Mouse (Mus musculus): Measurements from ENCODE around the gene Olfr606. TPM values are rescaled to one million over a fixed set of nuclear protein-coding genes. Genes with fewer than 3 reads are reported as not detected.

The Olfr606 gene
- polyA plus RNA-seq (2012; rRNA removed) = not detected in 2 replicates

GRCm38 (mm10) chr7:103448746-103449145, at the start of gene Olfr606:
TSS of gene Olfr606 (plus strand) at chr7:103449046.

DNA sequence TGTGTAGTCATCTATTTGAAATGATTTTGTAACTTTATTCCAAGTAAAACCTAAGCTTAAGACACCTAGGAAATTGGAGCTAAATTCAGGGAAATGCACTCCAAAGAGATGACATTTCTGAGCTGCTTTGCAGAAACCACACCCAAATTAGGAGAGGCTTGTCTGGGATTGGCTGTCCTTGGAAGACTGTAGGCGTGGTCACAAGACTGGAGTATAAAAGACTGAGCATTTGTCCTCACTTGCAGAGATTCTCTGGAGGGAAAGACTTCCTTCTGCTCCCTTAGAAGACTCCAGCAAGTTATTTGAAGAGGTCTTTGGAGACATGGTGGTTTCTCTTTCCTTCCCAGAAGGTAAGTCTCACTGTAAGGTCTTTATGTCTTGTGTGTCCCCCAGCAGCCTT, 34.1 kb upstream of the Olfr606 start, which contains the start of gene Usp17lc:
Gene Usp17lc, plus strand, starts transcription at position 301 of the 400 bp plus-strand sequence.

GRCm38 (mm10) chr7:103445339-103445738, 3.5 kb upstream of the Olfr606 start, which contains the start of gene Olfr605:
TSS of gene Olfr605 (minus strand) at chr7:103445439.

DNA sequence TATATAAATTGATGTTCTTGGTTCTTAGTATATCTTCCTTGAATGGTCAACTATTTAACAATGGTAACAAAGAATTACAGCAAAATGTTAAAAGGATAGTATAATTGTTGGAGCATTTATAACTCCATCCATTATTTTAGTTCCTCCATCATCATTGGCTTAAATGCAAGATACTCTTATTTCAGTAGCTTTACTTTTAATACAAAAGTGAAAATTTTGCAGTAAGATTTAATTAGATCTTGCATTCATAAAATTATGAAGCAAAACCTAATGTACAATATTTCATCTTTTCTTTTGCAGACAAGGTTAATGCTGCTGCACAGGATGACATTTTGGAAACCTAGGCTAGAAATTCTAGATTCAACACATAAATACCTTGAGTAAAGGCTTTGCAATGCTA, 20.7 kb downstream of the Olfr606 start, which contains the start of gene Olfr608:
Gene Olfr608, plus strand, starts transcription at position 301 of the 400 bp plus-strand sequence.

DNA sequence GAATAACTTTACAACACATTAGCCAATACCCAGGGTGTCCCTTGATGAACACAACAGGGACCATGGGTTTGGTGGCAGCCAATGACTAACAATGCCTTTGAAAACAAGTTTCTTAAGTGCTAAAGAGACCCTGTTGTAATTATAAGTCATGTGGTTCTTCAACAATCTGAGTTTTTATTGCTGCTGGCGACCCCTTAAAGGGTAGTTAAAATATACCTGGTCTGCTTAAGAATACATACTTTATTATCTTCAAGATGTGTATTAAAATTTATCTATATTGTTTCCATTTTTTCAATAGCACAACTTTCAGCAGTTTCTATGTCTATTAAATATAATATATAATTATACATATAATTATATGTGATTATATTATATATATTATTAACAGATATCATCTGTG, 49.1 kb downstream of the Olfr606 start, which contains the start of gene Olfr609:
Gene Olfr609, minus strand, starts transcription at position 101 of the 400 bp plus-strand sequence.

Other genes with a start within 250 kb of the Olfr606 start
- not detected in 2 replicates for gene Olfr593, start 237.2 kb upstream of the Olfr606 start, polyA plus RNA-seq (2012; rRNA removed)
- gene Olfr594, start 232.1 kb upstream of the Olfr606 start, polyA plus RNA-seq (2012; rRNA removed) = not detected in 2 replicates
- gene Usp17ld, start 196.5 kb upstream of the Olfr606 start, polyA plus RNA-seq (2012; rRNA removed) = not detected in 2 replicates
- not detected in 2 replicates for gene Olfr596, start 143.4 kb upstream of the Olfr606 start, polyA plus RNA-seq (2012; rRNA removed)
- gene Olfr597, start 132.7 kb upstream of the Olfr606 start, polyA plus RNA-seq (2012; rRNA removed) = not detected in 2 replicates
- gene Olfr598, start 125.5 kb upstream of the Olfr606 start, polyA plus RNA-seq (2012; rRNA removed) = not detected in 2 replicates
- not detected in 2 replicates for gene Olfr599, start 113.1 kb upstream of the Olfr606 start, polyA plus RNA-seq (2012; rRNA removed)
- gene Olfr600, start 99.4 kb upstream of the Olfr606 start, polyA plus RNA-seq (2012; rRNA removed) = not detected in 2 replicates
- gene Olfr601, start 86.4 kb upstream of the Olfr606 start, polyA plus RNA-seq (2012; rRNA removed) = not detected in 2 replicates
- gene Olfr603, start 62.9 kb upstream of the Olfr606 start, polyA plus RNA-seq (2012; rRNA removed) = not detected in 2 replicates
- not detected in 2 replicates for gene Usp17lc, start 34.0 kb upstream of the Olfr606 start, polyA plus RNA-seq (2012; rRNA removed)
- gene Olfr605, start 3.6 kb upstream of the Olfr606 start, polyA plus RNA-seq (2012; rRNA removed) = not detected in 2 replicates
- gene Olfr607, start 15.1 kb downstream of the Olfr606 start, polyA plus RNA-seq (2012; rRNA removed) = not detected in 2 replicates
- not detected in 2 replicates for gene Olfr608, start 20.8 kb downstream of the Olfr606 start, polyA plus RNA-seq (2012; rRNA removed)
- not detected in 2 replicates for gene Olfr609, start 49.0 kb downstream of the Olfr606 start, polyA plus RNA-seq (2012; rRNA removed)
- not detected in 2 replicates for gene Olfr610, start 63.1 kb downstream of the Olfr606 start, polyA plus RNA-seq (2012; rRNA removed)
- not detected in 2 replicates for gene Olfr611, start 71.8 kb downstream of the Olfr606 start, polyA plus RNA-seq (2012; rRNA removed)
- gene Olfr612, start 93.7 kb downstream of the Olfr606 start, polyA plus RNA-seq (2012; rRNA removed) = not detected in 2 replicates
- gene Olfr613, start 99.0 kb downstream of the Olfr606 start, polyA plus RNA-seq (2012; rRNA removed) = not detected in 2 replicates
- not detected in 2 replicates for gene Olfr615, start 107.0 kb downstream of the Olfr606 start, polyA plus RNA-seq (2012; rRNA removed)
- not detected in 2 replicates for gene Olfr616, start 120.1 kb downstream of the Olfr606 start, polyA plus RNA-seq (2012; rRNA removed)
- not detected in 2 replicates for gene Olfr617, start 124.0 kb downstream of the Olfr606 start, polyA plus RNA-seq (2012; rRNA removed)
- not detected in 2 replicates for gene Olfr618, start 141.1 kb downstream of the Olfr606 start, polyA plus RNA-seq (2012; rRNA removed)
- gene Olfr619, start 151.5 kb downstream of the Olfr606 start, polyA plus RNA-seq (2012; rRNA removed) = not detected in 2 replicates
- gene Olfr620, start 163.5 kb downstream of the Olfr606 start, polyA plus RNA-seq (2012; rRNA removed) = not detected in 2 replicates
- gene Olfr622, start 193.7 kb downstream of the Olfr606 start, polyA plus RNA-seq (2012; rRNA removed) = not detected in 2 replicates
- gene Olfr623, start 214.7 kb downstream of the Olfr606 start, polyA plus RNA-seq (2012; rRNA removed) = not detected in 2 replicates
- not detected in 2 replicates for gene Olfr624, start 222.1 kb downstream of the Olfr606 start, polyA plus RNA-seq (2012; rRNA removed)
- gene Olfr625-ps1, start 233.7 kb downstream of the Olfr606 start, polyA plus RNA-seq (2012; rRNA removed) = not detected in 2 replicates

Data from stomach, adult 2 months (tissue).